Mouse (Mus musculus) urinary bladder, postnatal 36 days (tissue): ENCODE data around the gene Cage1.

Source experiments
- DNase-seq, 2 experiments: peaks; one replicate each; pipeline ENCODE4 v3.0.0; 2022; ENCODE audit warnings: low spot score in 2 of 2, mixed read lengths in 1 of 2

Cage1 gene

GRCm38 (mm10) chr13:38037044-38037687 lies at the start of gene Cage1:
Cage1 (minus strand) TSS chr13:38037069.
- peak; percentile 95 to 98 for DNase-seq

- no peak for DNase-seq
These were observed 44.3 kb upstream of the Cage1 start for GRCm38 (mm10) chr13:38081161-38081560.

GRCm38 (mm10) chr13:38080725-38081124 lies 43.9 kb upstream of the Cage1 start:
- peak; percentile 69 to 77 for DNase-seq

- DNase-seq = no peak
These were observed 43.1 kb upstream of the Cage1 start for GRCm38 (mm10) chr13:38080014-38080413.

GRCm38 (mm10) chr13:38079366-38079765 lies 42.5 kb upstream of the Cage1 start:
- no peak for DNase-seq

- DNase-seq = no peak
These were observed 42.0 kb upstream of the Cage1 start for GRCm38 (mm10) chr13:38078836-38079235.

- DNase-seq = no peak
These were observed 40.2 kb upstream of the Cage1 start for GRCm38 (mm10) chr13:38077113-38077512.

GRCm38 (mm10) chr13:38074404-38074803 lies 37.5 kb upstream of the Cage1 start:
- no peak for DNase-seq

GRCm38 (mm10) chr13:38073374-38074307 lies 36.8 kb upstream of the Cage1 start:
- no peak for DNase-seq

GRCm38 (mm10) chr13:38070945-38071344 lies 34.1 kb upstream of the Cage1 start:
- peak in 1 of 2 experiments; percentile 31 for DNase-seq

- DNase-seq = peak; percentile 26 to 35
These were observed 28.2 kb upstream of the Cage1 start for GRCm38 (mm10) chr13:38064854-38065663.

- no peak for DNase-seq
These were observed 25.8 kb upstream of the Cage1 start for GRCm38 (mm10) chr13:38062678-38063077.

GRCm38 (mm10) chr13:38049888-38050287 lies 13.0 kb upstream of the Cage1 start:
- no peak for DNase-seq

- no peak for DNase-seq
These were observed 942 bp upstream of the Cage1 start for GRCm38 (mm10) chr13:38037811-38038210.

- DNase-seq = peak in 1 of 2 experiments; percentile 6
These were observed 376 bp downstream of the Cage1 start, which contains the start of gene Riok1 for GRCm38 (mm10) chr13:38036343-38037043. Riok1 (plus strand) TSS chr13:38036995.

GRCm38 (mm10) chr13:38028407-38028806 lies 8.5 kb downstream of the Cage1 start:
- no peak for DNase-seq

GRCm38 (mm10) chr13:38027618-38028248 lies 9.1 kb downstream of the Cage1 start:
- no peak for DNase-seq

- no peak for DNase-seq
These were observed 11.0 kb downstream of the Cage1 start for GRCm38 (mm10) chr13:38025874-38026273.

- DNase-seq = no peak
These were observed 18.1 kb downstream of the Cage1 start for GRCm38 (mm10) chr13:38018791-38019190.

- DNase-seq = no peak
These were observed 21.3 kb downstream of the Cage1 start for GRCm38 (mm10) chr13:38015591-38015990.

GRCm38 (mm10) chr13:38012436-38012835 lies 24.4 kb downstream of the Cage1 start:
- no peak for DNase-seq
